Mouse (Mus musculus): ENCODE results near the gene Asns. TPM values are rescaled to one million over a fixed set of nuclear protein-coding genes. Genes with fewer than 3 reads are reported as not detected.
A peak's percentile ranks its signal among the peaks of the same experiment; 100 is the strongest.
"Not testable (repeated sequence)": the region's sequence is repeated elsewhere in the genome, so short reads cannot be mapped to it uniquely, and the experiment has no call there.

The Asns gene
- total RNA-seq, 2 experiments from 2014 or later: 102 to 107 TPM

- no peak for DNase-seq (ENCODE audit: low spot score in 2 of 2)
Measured at GRCm38 (mm10) chr6:7689180-7689579, 3.9 kb downstream of the Asns start.

GRCm38 (mm10) chr6:7686047-7686446 lies 7.0 kb downstream of the Asns start:
- intact Hi-C loops (cut with DNase I): no loop called here
- DNase-seq (ENCODE audit: low spot score in 2 of 2): no peak

More at GRCm38 (mm10) chr6:7689180-7689579, 3.9 kb downstream of the Asns start:
- intact Hi-C loops (cut with DNase I): no loop called here

- intact Hi-C loops (cut with DNase I): no loop called here
- DNase-seq (ENCODE audit: low spot score in 2 of 2): no peak
Measured at GRCm38 (mm10) chr6:7676194-7676901, 16.7 kb downstream of the Asns start.

- intact Hi-C loops (cut with DNase I): no loop called here
- no peak for DNase-seq (ENCODE audit: low spot score in 2 of 2)
Measured at GRCm38 (mm10) chr6:7672438-7673253, 20.4 kb downstream of the Asns start.

- DNase-seq (ENCODE audit: low spot score in 2 of 2): no peak
- intact Hi-C loops (cut with DNase I): no loop called here
Measured at GRCm38 (mm10) chr6:7671429-7671828, 21.6 kb downstream of the Asns start.

- DNase-seq (ENCODE audit: low spot score in 2 of 2): peak; percentile 20 to 42
- intact Hi-C loops (cut with DNase I): no loop called here
Measured at GRCm38 (mm10) chr6:7670588-7670987, 22.5 kb downstream of the Asns start.

- intact Hi-C loops (cut with DNase I): no loop called here
- no peak for DNase-seq (ENCODE audit: low spot score in 2 of 2)
Measured at GRCm38 (mm10) chr6:7669721-7670120, 23.3 kb downstream of the Asns start.

- intact Hi-C loops (cut with DNase I): no loop called here
- no peak for DNase-seq (ENCODE audit: low spot score in 2 of 2)
Measured at GRCm38 (mm10) chr6:7668332-7668731, 24.7 kb downstream of the Asns start.

- DNase-seq (ENCODE audit: low spot score in 2 of 2); intact Hi-C loops (cut with DNase I): not testable (repeated sequence)
Measured at GRCm38 (mm10) chr6:7665902-7666301, 27.2 kb downstream of the Asns start.

GRCm38 (mm10) chr6:7661455-7661854 lies 31.6 kb downstream of the Asns start:
- no peak for DNase-seq (ENCODE audit: low spot score in 2 of 2)
- intact Hi-C loops (cut with DNase I): no loop called here

GRCm38 (mm10) chr6:7660377-7661080 lies 32.5 kb downstream of the Asns start:
- peak; percentile 21 to 46 for DNase-seq (ENCODE audit: low spot score in 2 of 2)
- intact Hi-C loops (cut with DNase I): no loop called here

- DNase-seq (ENCODE audit: low spot score in 2 of 2): no peak
- intact Hi-C loops (cut with DNase I): loop anchor here (2.0 to 5.0 kb wide), 2 partner anchors 634 to 652 kb away; no protein-coding TSS in a partner anchor
Measured at GRCm38 (mm10) chr6:7656601-7657000, 36.5 kb downstream of the Asns start.

GRCm38 (mm10) chr6:7648458-7648857 lies 44.6 kb downstream of the Asns start:
- intact Hi-C loops (cut with DNase I): no loop called here

More at GRCm38 (mm10) chr6:7648458-7648857, 44.6 kb downstream of the Asns start:
- no peak for DNase-seq (ENCODE audit: low spot score in 2 of 2)

Other genes starting within 250 kb of the Asns start
- gene Tac1, start 138.4 kb downstream of the Asns start, total RNA-seq (2021): 10 to 100 TPM; 20.7 to 82.9 TPM
- 10 to 100 TPM; 15.1 to 15.6 TPM for gene C1galt1, start 151.6 kb upstream of the Asns start, total RNA-seq (2021)